Mouse (Mus musculus) lung, adult 2 months (tissue): ENCODE data around the gene Zfp750.

Experiments
- CTCF ChIP-seq: fragments of 200-500 bp; IDR thresholded peaks from 2 replicates; pipeline ENCODE4 v1.5.1; 2011; ENCODE audit warnings: mild to moderate bottlenecking, low read length, control low read depth; ENCODE audit not compliant: insufficient read depth
- POLR2A ChIP-seq: fragments of 200-500 bp; IDR thresholded peaks from 2 replicates; pipeline ENCODE4 v1.6.1; 2011; ENCODE audit warnings: low read depth, mild to moderate bottlenecking, control low read depth, low read length, borderline replicate concordance; ENCODE audit errors: extremely low read depth

DNA sequence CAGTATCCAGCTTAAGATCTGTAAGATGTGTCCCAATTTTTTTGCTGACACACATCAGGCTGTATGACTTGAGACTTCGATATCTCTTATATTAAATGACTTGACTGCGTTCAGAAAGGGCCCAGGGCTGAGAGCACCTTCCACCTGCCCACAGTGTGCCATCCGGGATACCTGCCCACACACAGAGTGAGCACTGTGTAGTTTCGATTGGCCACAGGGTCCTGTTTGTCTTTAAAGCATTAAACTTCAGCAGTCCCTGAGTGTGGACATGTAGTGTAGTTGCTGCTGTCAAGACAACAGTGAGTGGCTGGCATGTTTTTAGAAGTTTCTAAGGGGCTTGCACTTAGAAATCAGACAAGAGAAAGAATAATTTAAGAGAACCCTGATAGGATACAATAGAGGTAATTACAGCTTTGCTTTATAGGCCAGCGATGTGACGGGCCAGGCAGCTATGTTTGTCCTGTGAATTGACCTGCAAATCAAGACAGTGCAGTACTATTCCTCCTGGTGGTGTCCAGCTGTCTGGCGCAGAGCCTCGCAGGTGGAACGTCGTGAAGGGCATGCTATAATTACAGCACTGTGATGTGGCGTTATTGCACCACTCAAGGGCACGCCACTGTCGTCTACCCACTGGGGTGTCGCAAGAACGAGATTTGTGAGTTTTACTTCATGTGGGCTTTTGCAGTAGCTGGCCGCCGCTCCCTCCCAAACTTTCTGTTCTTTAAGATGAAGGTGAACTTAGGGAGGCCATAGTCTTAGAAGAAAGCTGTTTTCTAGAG is 1.3 kb downstream of the Zfp750 start:
- TF ChIP-seq CTCF (no peak), POLR2A (no peak)
